8 mouse cellular contexts compared by ENCODE assay signal in the genomic region with DNA sequence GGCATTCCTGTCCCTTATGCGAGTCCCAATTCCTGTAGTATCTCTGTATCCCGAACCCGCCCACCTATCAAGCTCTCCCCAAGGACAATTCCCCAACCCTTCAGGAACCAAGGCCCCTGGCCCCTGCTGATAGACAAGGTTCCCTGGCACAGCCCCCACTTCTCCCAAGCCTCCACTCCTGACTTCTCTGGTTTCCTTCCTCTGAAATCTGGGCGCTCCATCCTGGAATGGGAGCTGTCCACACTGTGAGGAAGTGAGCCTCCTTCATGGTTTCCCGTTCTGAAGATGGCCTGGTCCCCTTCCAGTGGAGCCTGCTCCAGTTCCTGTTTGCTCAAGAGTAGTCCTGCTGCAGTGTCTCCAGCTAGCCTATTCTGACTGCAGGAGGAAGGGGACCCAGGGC. TPM values are rescaled to one million over a fixed set of nuclear protein-coding genes. Genes with fewer than 3 reads are reported as not detected.
A peak's percentile ranks its signal among the peaks of the same experiment; 100 is the strongest.
DNase-seq lines count a peak whose midpoint lies in the region; ATAC-seq lines count a peak whose summit lies in the region.

No protein-coding gene starts in this region.

- peaks cover 10% of the 10 kb centered on the region for H3K4me1 ChIP-seq in kidney, embryonic 14.5 days (ENCODE audit: control insufficient read depth, insufficient read depth, low read length)

- peak overlapping the region; percentile 85 for H3K4me3 ChIP-seq in kidney, embryonic 14.5 days (ENCODE audit: low read length)

- DNase-seq in cerebellum, adult 9-11 months: peak; percentile 49
- DNase-seq in cerebellum, adult 9-10 months: no peak
- peak; percentile 70 for DNase-seq in heart, adult 8-10 months (ENCODE audit: low spot score)
- DNase-seq in lung, postnatal 14 days: peak; percentile 36
- DNase-seq in right cerebral cortex, postnatal 25 days: no peak
- no peak for DNase-seq in cerebellum, adult 11 months

- no peak for ATAC-seq in kidney, embryonic 14.5 days (ENCODE audit: low FRiP score, low TSS enrichment)
- no peak for ATAC-seq in frontal cortex, adult (ENCODE audit: low TSS enrichment)

- H3K36me3 ChIP-seq in kidney, embryonic 14.5 days (ENCODE audit: control insufficient read depth, insufficient read depth, low read length): peaks cover 50% of the 10 kb centered on the region

- H3K9ac ChIP-seq in kidney, embryonic 14.5 days (ENCODE audit: low read depth, low read length): peak overlapping the region; percentile 81; the same call in 1 of the 2 replicates

- no peak overlapping the region for H3K27ac ChIP-seq in kidney, embryonic 14.5 days (ENCODE audit: low read depth, low read length)

- WGBS in kidney, embryonic 14.5 days: 49% methylated on average over 5 of the region's 5 CpGs

- H3K27me3 ChIP-seq in kidney, embryonic 14.5 days (ENCODE audit: control insufficient read depth, insufficient read depth, low read length): no peaks in the 10 kb centered on the region

- peak overlapping the region; percentile 96 for H3K4me2 ChIP-seq in kidney, embryonic 14.5 days (replicated peaks; ENCODE audit: low read depth, low read length)

- H3K9me3 ChIP-seq in kidney, embryonic 14.5 days (ENCODE audit: control insufficient read depth, low read length): no peaks in the 10 kb centered on the region

RNA-seq across cellular contexts. Expression of gene Nckipsd, which starts 1.0 kb away (rescaled TPM):
- total RNA-seq in heart, adult 8-10 months (2022): 1 to 10 TPM; 7.4 to 9.2 (median 8.0) TPM
- polyA plus RNA-seq in kidney, embryonic 14.5 days (2014; fragmentation: Nextera tagmentation; extraction: Ambion mirVana): 9.0 and 21.7 TPM in 2 replicates

RNA-seq across cellular contexts. Expression of gene Celsr3, which starts 16.9 kb away (rescaled TPM):
- under 1 TPM in 3 of 4 experiments, not detected in 1; 0.03 to 0.32 (median 0.28) TPM for total RNA-seq in heart, adult 8-10 months (2022)
- polyA plus RNA-seq in kidney, embryonic 14.5 days (2014; fragmentation: Nextera tagmentation; extraction: Ambion mirVana): 0.04 and 0.17 TPM in 2 replicates

RNA-seq across cellular contexts. Expression of gene Ip6k2, which starts 25.6 kb away (rescaled TPM):
- 10 to 100 TPM; 13.7 to 24.9 (median 21.2) TPM for total RNA-seq in heart, adult 8-10 months (2022)
- 125 and 134 TPM in 2 replicates for polyA plus RNA-seq in kidney, embryonic 14.5 days (2014; fragmentation: Nextera tagmentation; extraction: Ambion mirVana)

RNA-seq across cellular contexts. Expression of gene Slc26a6, which starts 43.9 kb away (rescaled TPM):
- total RNA-seq in heart, adult 8-10 months (2022): 10 to 100 TPM; 16.6 to 23.6 (median 21.4) TPM
- 8.6 and 14.5 TPM in 2 replicates for polyA plus RNA-seq in kidney, embryonic 14.5 days (2014; fragmentation: Nextera tagmentation; extraction: Ambion mirVana)

Comparison
In these comparisons a context has a peak if more than half of its experiments do, and no peak if none do; other contexts are left out.
1. DNase-seq: peak in cerebellum, adult 9-11 months (single experiment), heart, adult 8-10 months (single experiment) and lung, postnatal 14 days (single experiment); none in cerebellum, adult 9-10 months (single experiment), right cerebral cortex, postnatal 25 days (single experiment) and cerebellum, adult 11 months (single experiment).